Mouse (Mus musculus): Measurements from ENCODE around the gene Fkbp5.
"Not testable (repeated sequence)": the region's sequence is repeated elsewhere in the genome, so short reads cannot be mapped to it uniquely, and the experiment has no call there.

Fkbp5 gene

DNA sequence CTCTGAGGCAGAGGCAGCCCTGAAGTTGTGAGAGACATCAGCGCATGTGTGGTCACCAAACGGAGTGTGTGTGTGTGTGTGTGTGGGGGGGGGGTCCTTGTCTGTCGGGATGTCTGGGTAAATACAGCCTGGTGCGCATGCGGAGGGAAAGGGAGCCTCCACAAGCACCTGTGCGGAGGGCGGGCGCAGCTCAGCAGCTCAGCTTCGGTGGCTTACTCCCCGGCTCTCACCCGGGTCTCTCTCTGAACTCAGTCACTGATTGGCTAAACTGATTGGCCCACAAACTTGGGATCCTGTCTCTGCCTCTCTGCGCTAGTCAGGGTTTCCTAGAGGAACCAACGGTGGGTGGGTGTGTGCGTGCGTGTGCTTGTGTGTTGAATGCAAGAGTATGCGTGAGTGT is 142.8 kb downstream of the Fkbp5 start:
- no peak for DNase-seq (ENCODE audit: low spot score)

DNA sequence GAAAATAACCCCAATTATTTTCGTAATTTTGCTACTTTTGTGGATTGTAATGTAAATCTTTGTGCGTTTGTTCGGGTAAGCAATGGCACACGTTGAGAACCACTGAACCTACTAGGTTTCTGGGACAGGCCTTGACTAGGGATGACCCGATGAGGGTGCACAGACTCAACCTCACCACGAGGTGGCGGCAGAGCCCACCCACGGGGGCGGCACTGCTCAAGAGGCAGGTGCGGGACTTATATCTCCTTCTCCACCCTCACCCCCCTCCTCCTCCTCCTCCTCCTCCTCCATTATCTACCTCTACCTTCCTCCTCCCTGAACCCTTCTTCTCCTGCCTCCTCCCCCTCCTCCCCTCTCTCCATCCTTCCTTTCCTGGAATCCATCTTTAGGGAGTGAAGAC is 143.5 kb downstream of the Fkbp5 start:
- DNase-seq (ENCODE audit: low spot score): peak; percentile 40

DNA sequence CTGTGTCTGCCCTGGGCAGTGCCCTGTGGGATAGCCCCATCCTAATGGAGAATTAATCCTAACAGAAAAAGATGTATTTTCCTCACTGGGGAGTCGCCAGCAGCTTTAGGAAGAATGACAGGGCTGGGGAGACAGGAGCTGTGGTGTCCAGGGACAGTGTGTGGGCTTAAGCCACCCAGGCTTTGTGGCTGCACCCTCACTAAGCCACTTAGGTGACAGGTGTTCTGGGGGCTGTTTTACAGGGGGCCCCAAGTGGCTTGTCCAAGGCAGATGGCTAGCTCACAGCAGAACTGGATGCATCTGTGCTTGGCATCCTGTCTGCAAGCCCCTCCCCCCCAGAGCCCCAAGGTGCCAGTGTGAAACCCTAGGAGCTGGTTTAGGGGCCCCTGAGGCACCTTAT is 145.4 kb downstream of the Fkbp5 start:
- DNase-seq (ENCODE audit: low spot score): no peak

DNA sequence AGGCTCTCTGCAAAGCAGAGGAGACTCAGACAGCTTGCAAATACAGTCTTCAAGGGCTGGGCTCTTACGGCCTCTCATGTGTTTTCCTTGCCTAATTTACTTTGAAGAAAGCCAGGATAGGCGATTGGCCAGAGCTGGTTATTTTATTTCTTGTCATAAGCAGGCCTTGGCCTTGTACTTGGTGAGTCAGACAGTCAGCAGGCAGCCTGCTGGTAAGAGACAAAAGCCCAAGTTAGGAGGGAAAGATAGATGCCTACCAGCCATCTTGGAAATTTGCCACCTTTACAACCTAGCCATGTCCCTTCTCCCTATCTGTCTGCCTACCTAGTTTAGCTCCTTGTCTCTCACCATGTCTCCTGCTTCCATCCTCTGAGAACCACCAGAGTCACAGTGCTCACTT is 146.0 kb downstream of the Fkbp5 start:
- no peak for DNase-seq (ENCODE audit: low spot score)

DNA sequence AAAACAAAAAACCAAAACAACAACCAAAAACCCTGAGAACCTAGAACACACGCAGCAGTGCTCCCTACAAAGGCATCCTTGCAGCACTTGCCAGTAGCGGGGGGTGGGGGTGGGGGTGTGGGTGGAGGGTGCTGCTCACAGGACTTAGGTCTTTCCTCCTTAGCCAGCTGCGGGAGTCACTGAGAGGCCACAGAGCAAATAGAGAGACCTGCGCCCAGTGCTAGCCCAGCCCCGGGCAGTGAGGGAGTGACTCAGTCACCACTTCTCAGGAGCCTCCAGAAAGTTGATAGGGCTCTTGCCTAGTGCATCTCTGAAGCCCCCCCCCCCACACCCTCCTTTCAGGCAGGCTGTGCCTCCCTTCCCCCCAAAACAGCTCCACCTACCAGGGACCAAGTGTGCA is 148.3 kb downstream of the Fkbp5 start:
- no peak for DNase-seq (ENCODE audit: low spot score)

DNA sequence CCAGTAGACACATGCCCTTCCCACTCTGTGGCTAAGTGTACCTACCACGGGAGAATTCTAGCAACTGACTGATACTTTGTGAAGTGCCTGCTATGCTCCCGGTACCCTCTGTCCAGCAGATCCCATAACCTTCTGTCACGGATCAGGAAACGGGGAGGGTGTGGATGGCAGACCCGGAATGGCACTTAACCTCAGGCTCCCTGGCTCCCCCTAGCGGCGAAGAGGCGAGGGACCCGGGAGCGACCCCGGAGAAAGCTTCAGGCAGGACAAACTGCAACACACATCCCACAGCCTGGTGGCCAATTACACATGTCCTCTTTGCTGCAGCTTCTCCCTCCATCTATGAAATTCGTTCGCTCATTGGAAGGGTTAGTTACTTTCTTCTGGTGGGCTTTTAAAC is 148.9 kb downstream of the Fkbp5 start:
- DNase-seq (ENCODE audit: low spot score): peak; percentile 81

DNA sequence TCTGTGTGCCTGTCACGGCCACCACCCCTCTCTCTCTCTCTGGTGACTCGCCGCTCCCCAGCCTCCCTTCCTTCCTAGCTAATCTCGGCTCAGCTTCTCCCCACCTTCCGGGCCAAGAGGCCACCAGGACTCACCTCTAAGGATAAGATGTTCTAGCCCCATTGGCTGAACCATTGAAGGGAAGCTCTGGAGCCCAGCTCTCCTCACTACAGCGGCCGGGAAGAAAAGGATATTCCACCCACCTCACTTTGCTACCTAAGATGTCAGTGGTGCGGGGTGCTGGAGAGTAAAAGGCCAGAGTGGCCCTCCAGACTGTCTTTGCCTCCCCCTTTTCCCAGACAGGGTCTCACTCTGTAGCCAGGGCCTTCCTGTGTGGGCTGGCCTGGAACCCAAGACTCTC is 152.2 kb downstream of the Fkbp5 start, which contains the start of gene Tulp1:
Gene Tulp1, minus strand, starts transcription at position 101 of the 400 bp plus-strand sequence.
- DNase-seq (ENCODE audit: low spot score): no peak

DNA sequence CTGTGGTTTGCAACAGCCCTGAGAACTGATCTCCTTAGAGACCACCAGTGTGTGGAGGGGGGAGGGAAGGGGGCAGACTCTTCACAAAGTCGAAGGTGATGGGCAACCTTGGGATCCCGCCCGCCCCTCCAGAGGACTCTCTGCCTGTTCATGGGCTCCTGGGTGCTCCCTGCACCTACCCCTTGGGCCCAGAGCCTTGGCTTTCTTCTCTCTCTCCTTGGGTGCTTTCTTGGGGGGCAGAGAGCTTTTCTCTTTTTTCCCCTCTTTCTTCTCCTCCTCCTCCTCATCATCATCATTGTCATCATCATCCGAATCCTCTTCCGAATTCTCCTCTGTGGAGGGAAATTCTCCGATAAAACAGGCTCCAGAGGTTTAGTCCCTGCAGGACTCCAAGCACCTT is 153.8 kb downstream of the Fkbp5 start:
- DNase-seq (ENCODE audit: low spot score): no peak

DNA sequence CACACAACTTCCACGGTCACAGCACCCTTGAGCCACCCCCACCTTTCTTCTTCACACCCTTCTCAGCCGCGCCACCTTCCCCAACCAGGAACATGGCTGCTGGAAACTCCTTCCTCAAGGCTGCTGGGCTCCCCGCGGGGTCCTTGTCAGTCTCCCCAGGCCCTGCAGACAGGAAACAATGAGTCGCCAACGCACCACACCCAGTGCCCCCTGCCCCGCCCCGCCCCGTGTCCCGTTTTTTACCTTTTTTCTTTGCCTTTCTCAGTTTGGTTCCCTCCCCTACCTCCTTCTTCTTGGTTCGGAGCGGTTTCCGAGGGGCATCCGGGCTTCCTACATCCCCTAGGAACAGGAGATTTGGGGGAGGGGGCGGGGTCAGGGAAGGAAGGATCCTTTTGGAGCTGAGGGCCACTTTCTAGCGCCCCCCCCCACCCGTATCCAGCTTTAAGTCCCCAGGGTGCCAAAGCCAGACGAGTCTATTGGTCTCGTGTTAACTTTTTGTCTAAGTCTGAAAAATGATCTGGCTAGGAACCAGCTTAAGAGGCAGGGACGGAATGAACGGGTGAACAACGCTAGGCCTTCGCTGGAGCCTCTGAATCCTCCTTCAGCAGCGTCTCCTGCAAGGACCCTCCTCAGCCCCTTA is 154.6 kb downstream of the Fkbp5 start:
- DNase-seq (ENCODE audit: low spot score): no peak

DNA sequence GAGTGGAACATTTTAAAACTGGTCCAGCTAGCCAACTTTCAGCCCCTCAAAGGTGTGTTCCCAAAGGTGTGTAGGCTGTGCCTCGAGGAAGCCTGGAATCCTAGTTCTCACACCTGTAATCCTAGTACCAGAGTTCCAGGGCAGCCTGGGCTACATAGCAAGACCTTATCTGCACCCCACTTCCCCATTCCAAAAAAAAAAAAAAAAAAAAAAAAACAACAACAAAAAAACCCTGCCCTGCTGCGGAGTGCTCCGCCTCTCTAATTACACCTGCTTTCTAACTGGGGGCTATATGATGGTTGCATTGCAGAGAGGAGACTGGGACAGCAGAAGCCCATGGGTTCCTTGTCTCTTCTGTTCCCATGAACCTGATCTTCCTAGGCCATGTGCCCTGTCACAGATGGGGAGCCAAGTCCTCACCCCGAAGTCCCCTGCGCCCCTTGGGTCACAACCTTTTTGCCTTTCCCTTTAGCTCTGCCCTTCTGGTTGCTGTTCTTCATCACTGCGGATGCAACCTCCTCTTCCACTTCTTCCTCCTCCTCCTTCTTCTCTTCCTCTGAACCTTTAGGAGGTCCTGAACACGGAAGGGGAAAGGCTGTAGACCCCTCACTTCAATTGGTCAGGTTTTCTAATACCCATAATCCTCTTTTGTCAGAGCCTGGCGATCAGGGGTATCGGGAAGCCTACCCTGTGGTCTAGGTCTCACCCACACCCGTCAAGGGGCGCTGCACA is 155.2 kb downstream of the Fkbp5 start:
- no peak for DNase-seq (ENCODE audit: low spot score)

DNA sequence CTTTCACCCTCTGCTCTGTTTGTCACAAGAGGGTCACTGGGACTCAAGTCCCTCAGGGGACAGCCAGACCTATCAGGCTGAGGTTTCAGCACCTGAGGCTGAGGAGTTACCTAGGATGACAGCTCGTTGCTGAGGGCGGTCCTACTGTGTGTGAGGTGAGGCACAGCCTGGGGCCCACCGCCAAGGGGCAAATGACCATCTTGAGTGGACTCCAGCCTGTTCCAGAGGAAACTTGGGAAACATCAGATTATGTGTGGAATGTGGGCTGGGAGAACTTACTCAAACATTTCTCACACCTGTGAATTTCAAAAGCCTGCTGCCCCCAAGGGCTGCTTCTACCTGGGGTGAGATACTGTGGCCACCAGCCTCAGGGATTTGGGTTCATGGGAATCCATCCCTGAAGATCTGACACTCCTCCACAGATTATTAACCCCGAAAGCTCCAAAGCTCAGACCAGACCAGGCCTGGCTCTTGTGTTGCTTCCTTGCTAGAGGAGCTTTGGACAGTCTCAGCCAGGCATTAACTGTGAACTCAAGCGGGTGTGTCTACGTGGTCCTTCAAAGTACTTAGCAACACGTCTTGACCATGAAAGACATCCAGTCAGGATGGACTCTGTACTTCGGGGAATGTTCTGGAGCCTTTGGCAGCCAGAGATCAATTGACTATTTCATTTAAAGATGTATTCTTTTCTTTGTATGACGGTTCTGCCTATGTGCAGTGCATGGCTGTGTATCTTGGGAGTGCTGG is 156.6 kb downstream of the Fkbp5 start:
- DNase-seq (ENCODE audit: low spot score): peak; percentile 60

DNA sequence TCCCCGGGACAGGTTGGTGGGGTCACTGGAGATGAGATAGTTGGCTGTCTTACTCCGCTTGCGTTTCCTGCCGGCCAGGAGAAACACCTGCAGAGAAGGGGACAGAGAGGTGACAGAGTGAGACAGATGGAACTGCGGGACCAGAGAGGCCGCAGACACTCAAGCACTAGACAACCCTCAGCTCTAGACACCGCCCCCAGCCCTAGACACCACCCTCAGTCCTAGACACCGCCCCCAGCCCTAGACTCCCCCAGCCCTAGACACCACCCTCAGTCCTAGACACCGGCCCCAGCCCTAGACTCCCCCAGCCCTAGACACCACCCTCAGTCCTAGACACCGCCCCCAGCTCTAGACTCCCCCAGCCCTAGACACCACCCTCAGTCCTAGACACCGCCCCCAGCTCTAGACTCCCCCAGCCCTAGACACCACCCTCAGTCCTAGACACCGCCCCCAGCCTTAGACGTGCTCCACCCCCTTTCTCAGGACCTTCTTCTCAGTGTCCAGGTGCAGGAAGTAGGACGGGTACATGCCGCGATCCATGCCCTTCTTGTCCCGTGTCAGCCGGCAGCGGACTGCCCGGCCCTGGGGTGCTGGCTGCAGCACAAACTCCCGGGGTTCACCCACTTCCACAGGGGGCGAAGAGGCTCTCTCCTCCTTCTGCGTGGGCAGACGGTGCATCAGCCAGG is 158.6 kb downstream of the Fkbp5 start:
- DNase-seq (ENCODE audit: low spot score): not testable (repeated sequence)

DNA sequence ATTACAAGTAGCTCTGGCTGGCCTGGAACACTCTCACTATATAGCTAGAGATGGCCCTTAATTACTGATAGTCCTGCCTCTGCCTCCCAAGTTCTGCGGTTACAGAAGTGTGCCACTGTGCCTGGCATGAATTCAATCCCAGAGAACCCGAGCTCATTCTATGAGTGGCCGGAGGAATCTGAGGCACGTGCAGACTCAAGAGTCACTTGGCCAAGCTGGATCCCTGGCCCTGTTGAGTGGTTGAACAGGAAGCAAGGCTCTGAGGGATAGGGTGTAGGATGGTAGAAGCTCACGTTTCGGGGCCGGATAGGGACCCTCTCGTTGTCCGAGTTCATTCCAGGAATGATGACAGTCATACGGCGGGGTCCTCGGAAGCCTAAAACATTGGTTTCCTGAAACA is 161.5 kb downstream of the Fkbp5 start:
- DNase-seq (ENCODE audit: low spot score): no peak

DNA sequence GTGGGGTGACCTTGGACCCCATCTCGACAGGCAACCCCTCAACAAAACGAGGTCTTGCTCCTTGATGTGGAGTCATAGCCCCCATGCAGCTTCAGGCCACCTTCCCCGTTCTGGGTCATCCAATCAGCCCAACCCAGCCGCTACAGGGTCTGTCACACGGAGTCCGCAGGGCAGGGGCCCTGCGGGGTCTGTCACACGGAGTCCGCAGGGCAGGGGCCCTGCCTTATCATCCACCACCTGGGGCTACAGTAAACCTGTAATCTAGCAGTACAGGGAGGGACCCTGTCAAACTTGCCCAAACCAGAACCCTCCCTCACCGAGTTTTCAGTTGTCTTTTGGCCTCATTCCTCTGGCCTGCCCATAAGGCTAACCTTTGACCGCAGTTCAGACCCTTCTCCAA is 165.3 kb downstream of the Fkbp5 start:
- DNase-seq (ENCODE audit: low spot score): peak; percentile 73

DNA sequence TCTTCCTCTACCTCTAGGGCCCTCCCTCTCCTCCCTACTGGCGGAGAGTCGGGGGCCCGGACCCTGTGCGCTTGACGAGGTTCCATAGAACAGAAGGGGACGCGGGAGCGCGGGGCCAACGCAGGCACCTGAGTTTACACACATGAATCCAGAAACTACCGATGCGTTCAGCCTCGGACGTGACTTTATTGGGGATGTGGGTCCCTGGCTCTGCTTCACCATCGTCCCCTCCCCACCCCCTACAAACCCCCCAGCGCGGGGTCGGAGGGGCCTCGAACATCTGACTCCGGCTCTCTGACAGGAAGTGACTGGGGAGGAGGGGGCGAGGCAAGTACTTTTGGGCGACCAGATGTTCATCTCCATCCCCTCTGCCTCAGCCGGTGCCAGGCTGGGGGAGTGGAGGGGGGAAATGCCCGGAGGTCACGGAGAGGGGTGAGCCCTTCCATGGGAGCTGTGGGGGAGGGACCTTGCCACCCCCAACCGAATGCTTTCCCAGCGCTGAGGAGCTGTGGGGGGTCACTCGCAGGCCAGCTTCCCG is 165.9 kb downstream of the Fkbp5 start:
- peak; percentile 64 for DNase-seq (ENCODE audit: low spot score)

DNA sequence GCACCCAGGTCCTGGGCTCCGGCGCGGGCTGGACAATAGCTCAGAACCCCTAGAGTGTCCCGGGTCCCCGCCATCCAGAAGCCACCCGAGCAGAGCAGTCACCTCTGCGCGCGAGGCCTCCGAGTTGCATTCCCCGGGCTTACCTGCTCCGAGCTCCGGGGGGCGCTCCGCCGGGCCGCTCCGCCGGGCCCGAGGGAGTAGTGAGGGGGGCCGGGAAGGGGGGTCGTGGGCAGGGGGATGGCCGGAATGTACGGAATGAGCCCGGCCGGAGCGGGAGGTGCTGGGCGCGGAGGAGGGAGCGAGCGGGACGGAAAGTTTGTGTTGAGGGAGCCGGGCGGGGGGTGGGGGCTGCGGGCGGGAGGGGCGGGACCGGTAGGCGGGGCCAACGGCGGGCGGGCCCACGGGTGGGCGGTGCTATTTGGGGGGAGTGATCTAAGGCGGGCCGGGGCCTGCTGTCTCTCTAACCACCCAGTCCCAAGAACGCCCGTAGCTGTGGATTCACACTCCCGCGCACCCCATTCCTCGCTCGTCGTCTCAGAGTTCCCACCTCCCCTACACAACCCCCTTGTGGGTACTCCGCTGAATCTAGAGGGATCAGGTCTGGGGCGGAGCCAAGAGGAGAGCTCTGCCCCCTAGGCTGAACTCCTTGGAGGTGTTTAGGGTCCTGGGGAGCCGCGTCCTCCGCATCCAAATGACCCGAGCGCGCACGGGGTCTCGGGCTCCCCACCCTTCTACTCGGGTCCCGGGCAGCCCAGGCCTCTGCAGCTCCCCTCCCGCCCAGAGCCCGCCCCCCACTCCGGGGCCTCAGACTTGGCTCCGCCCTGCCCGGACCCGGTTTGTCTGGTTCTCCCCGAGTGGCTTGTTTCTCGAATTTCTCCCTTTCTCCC is 166.6 kb downstream of the Fkbp5 start, which contains the start of gene Tead3:
Gene Tead3, minus strand, starts transcription at position 352 of the 887 bp plus-strand sequence.
- peak; percentile 94 for DNase-seq (ENCODE audit: low spot score)

DNA sequence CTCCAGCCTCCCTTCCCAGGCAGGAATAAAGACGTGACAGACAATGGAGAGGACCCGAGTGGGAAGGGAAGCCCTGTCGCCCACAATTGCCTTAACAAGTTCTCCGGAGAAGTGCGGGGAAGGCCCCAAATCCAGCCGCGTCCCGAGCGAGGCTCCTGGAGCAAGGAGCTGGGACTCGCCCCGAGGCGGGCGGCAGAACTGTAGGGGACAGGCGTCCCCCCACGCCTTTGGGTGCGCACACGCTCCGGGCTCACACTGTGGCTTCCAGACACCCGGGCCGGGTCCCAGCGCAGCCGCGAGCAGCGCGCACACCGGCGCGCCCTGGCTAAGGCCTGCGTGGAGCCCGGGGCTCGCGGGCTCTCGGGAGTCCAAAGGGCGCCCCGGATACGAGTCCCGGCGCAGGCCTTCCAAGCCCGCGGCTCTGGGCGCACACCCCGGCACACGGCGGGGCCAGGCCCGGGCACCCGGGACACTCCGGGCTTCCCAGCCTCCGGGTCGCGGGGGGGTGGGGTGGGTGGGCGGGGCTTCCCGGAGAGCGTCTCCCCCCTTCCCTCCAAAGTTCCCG is 167.3 kb downstream of the Fkbp5 start:
- DNase-seq (ENCODE audit: low spot score): no peak

DNA sequence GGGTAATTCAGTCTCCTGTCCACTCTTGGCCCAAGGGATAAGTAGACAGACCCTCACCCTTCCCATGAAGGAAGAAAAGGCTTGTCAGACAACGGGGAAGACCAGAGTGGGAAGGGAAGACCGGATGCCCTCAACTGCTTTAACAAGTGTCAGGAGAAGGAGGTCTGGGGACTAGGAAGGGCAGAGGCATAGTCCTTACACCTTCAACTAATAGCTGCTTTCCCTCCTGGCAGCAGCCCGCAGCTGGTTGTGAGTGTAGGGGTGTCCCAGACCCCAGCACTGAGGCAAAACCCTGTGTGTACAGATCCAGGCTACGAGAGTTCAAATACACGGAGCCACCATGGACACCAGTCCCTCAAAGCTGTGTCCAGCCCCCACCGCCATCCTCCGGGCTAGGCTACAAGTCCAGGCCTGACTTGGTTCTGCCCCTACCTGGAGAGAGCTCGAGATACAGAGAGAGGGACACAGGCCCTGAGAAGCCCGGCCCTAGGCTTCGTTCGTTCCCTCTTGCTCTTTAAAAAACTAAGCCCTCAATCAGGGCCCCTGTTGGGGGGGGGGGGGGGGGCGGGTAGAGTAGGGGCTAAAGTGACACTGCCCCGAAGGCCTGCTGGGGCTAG is 168.0 kb downstream of the Fkbp5 start:
- DNase-seq (ENCODE audit: low spot score): no peak

All from yolk sac, embryonic 10.5 days (tissue).